Mouse (Mus musculus) hindbrain, postnatal 0 days (tissue): Measurements from ENCODE around the gene Tmem156. TPM values are rescaled to one million over a fixed set of nuclear protein-coding genes. Genes with fewer than 3 reads are reported as not detected.

Source experiments
- ATAC-seq: fragments of 200-750 bp; cut with Nextera tagmentation; 2 replicates; pipeline ENCODE4 v1.8.0; 2017; ENCODE audit warnings: mild to moderate bottlenecking, moderate TSS enrichment, moderate library complexity
- DNase-seq: peaks from one replicate; pipeline ENCODE4 v3.0.0-alpha.2; 2015; ENCODE audit warnings: low spot score
- H3K27ac ChIP-seq: fragments of 300-500 bp; sonication (generic); 2 replicates; pipeline ENCODE4 v1.5.1; 2014; ENCODE audit warnings: mild to moderate bottlenecking
- H3K27me3 ChIP-seq: fragments of 300-500 bp; sonication (generic); 2 replicates; pipeline ENCODE4 v1.6.1; 2014; ENCODE audit warnings: low read length, mixed read lengths; ENCODE audit not compliant: insufficient read depth
- H3K36me3 ChIP-seq: fragments of 300-500 bp; sonication (generic); 2 replicates; pipeline ENCODE4 v1.6.1; 2014; ENCODE audit warnings: low read length, mixed read lengths; ENCODE audit not compliant: insufficient read depth
- H3K4me1 ChIP-seq: fragments of 300-500 bp; sonication (generic); 2 replicates; pipeline ENCODE4 v1.6.1; 2014; ENCODE audit warnings: antibody characterized with exemption, low read length, mixed read lengths; ENCODE audit not compliant: insufficient read depth
- H3K4me2 ChIP-seq: fragments of 300-500 bp; sonication (generic); 2 replicates; pipeline ENCODE4 v1.6.1; 2014; ENCODE audit warnings: low read depth, mild to moderate bottlenecking, low read length, moderate library complexity, mixed read lengths
- H3K4me3 ChIP-seq: fragments of 300-500 bp; sonication (generic); 2 replicates; pipeline ENCODE4 v1.5.1; 2014; ENCODE audit warnings: low read length
- H3K9ac ChIP-seq: fragments of 300-500 bp; sonication (generic); replicated peaks from 2 replicates; pipeline ENCODE4 v1.6.1; 2014; ENCODE audit warnings: mild to moderate bottlenecking, low read length, moderate library complexity, mixed read lengths
- H3K9me3 ChIP-seq: fragments of 300-500 bp; sonication (generic); 2 replicates; pipeline ENCODE4 v1.6.1; 2016; ENCODE audit warnings: low read length, mixed read lengths
- CTCF ChIP-seq: IDR thresholded peaks from 2 replicates; pipeline ENCODE4 v1.5.1; 2016; ENCODE audit warnings: antibody characterized with exemption, control low read depth, low read depth
- WGBS: fragments of 180-500 bp; shearing (Covaris S2); extraction: QIAGEN DNeasy Blood & Tissue Kit; methylation state at CpG from one replicate; pipeline ENCODE4 v1.1.7; 2014; 5-methylcytosine and 5-hydroxymethylcytosine counted together
- polyA plus RNA-seq: library from polyadenylated mRNA; unstranded; fragments of >200 nt; fragmentation: Nextera tagmentation; extraction: Ambion mirVana; gene quantifications from 2 replicates; pipeline ENCODE4 v1.2.1, GENCODE M21; 2015
- total RNA-seq: library from RNA; depleted of rRNA; stranded (reverse); fragments of >200 nt; gene quantifications from 2 replicates; pipeline ENCODE4 v1.2.3, GENCODE M21; 2014

Gene Tmem156
- total and polyA plus RNA-seq, 2 experiments from 2014 or later = 0.13 to 0.21 TPM

DNA sequence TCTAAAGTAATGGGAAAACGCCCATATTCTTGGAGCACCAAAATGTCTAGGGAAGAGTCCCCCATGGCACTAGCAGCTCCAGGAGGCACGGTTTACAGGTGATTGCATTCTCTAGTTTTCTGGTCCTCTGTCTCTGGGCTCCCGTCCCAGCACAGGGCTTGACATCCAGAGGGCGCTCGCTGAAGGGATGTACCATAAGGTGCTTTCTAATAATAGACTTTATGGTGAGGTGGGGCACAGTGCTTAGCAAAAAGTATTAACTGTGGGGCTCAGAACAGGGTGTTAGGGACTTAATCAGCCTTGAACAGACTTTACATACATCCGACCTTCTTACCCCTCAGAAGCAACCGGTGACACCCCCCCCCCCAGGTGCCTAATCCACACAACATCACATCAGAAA lies 17.2 kb downstream of the Tmem156 start:
- 66% methylated on average over 7 of the region's 7 CpGs for WGBS
- no peak for ATAC-seq

DNA sequence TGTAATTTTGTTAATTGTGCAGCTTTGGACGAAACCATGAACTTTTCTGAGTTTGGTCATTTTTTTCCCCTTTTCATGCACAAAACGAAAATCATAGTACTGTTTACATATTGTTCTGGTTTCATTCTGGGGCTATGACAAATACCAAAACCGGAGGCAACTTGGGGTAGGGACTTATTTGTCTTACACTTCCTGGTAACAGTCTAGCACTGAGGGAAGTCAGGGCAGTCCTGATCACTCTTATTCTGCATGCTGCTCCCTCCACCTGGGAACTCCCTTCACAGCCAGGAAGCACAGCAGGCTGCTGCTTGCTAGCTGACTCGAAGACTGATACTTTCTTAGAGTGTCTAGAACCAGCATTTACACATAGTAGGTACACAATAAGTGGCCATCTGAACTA lies 18.7 kb downstream of the Tmem156 start:
- no peak for ATAC-seq
- 76% methylated on average over 4 of the region's 4 CpGs for WGBS
- no peak overlapping the region for H3K4me3 ChIP-seq
- no peaks in the 10 kb centered on the region for H3K36me3 ChIP-seq
- no peak overlapping the region for H3K4me2 ChIP-seq
- no peak for DNase-seq
- H3K27me3 ChIP-seq = no peaks in the 10 kb centered on the region
- no peak overlapping the region for H3K9ac ChIP-seq
- no peaks in the 10 kb centered on the region for H3K4me1 ChIP-seq
- H3K27ac ChIP-seq = no peak overlapping the region
- H3K9me3 ChIP-seq = no peaks in the 10 kb centered on the region
- no peak for TF ChIP-seq CTCF

More for the DNA sequence above, 17.2 kb downstream of the Tmem156 start:
- H3K9ac ChIP-seq = no peak overlapping the region
- H3K36me3 ChIP-seq = no peaks in the 10 kb centered on the region
- H3K4me1 ChIP-seq = no peaks in the 10 kb centered on the region
- no peak overlapping the region for H3K27ac ChIP-seq
- H3K4me2 ChIP-seq = no peak overlapping the region
- H3K9me3 ChIP-seq = no peaks in the 10 kb centered on the region
- no peaks in the 10 kb centered on the region for H3K27me3 ChIP-seq
- no peak for DNase-seq
- no peak overlapping the region for H3K4me3 ChIP-seq
- no peak for TF ChIP-seq CTCF

DNA sequence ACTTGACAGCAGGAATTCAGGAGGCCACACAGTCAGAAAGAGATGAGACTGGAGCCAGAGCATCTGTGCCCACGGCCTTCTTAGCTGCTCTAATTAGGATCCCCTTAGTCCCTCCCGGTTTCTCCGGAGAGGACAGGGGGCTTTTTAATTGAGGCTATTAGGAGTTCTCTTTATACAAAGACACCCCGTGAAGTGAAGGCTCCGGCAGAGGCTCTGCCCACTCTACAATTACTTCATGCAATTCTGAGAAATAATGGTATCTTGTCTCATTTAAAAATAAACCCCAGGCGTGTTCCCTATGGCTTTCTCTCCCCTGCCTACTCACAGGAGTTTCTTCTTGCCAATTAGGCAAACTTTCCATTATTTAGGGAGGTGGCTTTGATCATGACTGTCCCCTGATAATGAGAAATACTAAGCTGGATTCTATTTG lies 20.2 kb downstream of the Tmem156 start:
- H3K27me3 ChIP-seq = no peaks in the 10 kb centered on the region
- no peaks in the 10 kb centered on the region for H3K36me3 ChIP-seq
- H3K27ac ChIP-seq = no peak overlapping the region
- H3K4me2 ChIP-seq = no peak overlapping the region
- no peaks in the 10 kb centered on the region for H3K4me1 ChIP-seq
- ATAC-seq = peak; percentile 51; the same call in 1 of the 2 replicates
- no peak overlapping the region for H3K9ac ChIP-seq
- 15% methylated on average over 6 of the region's 6 CpGs for WGBS
- peak; percentile 15 for DNase-seq
- no peak for TF ChIP-seq CTCF
- H3K4me3 ChIP-seq = no peak overlapping the region
- H3K9me3 ChIP-seq = no peaks in the 10 kb centered on the region

DNA sequence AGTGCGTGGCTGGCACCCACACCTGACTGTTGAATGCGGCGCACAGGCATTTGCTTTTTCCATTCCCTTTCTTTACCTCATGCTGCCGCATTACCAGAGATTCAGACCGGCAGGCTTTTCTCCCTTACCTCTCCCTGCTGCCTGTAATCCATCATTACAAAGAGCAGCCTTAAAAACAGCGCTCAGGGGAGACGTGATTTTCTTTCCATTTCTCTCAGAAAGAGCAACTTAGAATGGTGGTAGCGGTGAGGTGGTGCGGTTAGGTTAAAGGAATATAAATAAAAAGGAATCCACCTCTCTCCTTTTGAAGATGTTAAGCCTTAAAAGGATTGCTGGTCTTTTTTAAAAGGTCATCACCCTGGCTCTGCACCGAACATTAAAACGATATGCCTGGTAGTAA lies 22.1 kb downstream of the Tmem156 start:
- ATAC-seq (no peak), DNase-seq (no peak)
- no peaks in the 10 kb centered on the region for H3K27me3 ChIP-seq
- H3K4me2 ChIP-seq = no peak overlapping the region
- H3K4me3 ChIP-seq = no peak overlapping the region
- no peaks in the 10 kb centered on the region for H3K4me1 ChIP-seq
- H3K27ac ChIP-seq = no peak overlapping the region
- 64% methylated on average over 11 of the region's 11 CpGs for WGBS
- H3K9me3 ChIP-seq = no peaks in the 10 kb centered on the region
- H3K9ac ChIP-seq = no peak overlapping the region
- TF ChIP-seq CTCF = no peak
- no peaks in the 10 kb centered on the region for H3K36me3 ChIP-seq

DNA sequence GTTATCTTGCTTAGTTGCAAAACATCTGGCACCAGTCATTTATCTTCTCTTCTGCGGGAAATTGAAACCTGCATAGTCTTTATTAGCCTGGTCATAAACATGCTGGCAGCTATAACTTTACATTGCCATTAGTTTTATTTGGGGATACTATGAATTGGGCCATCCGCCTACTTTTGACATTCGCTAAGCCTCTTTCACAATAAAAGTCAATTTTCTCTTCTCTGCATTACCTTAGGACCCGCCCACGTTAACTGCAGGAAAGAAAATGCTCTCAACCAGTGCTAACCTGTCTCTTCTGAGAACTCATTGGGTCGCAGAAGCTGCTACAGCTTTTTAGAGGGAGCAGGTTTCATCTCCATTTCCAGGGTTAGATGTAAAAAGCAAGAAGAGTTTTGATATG lies 23.8 kb downstream of the Tmem156 start:
- H3K9me3 ChIP-seq = no peaks in the 10 kb centered on the region
- H3K36me3 ChIP-seq = no peaks in the 10 kb centered on the region
- H3K4me2 ChIP-seq = no peak overlapping the region
- H3K9ac ChIP-seq = no peak overlapping the region
- no peaks in the 10 kb centered on the region for H3K4me1 ChIP-seq
- H3K4me3 ChIP-seq = no peak overlapping the region
- no peak for ATAC-seq
- H3K27me3 ChIP-seq = no peaks in the 10 kb centered on the region
- no peak overlapping the region for H3K27ac ChIP-seq
- no peak for TF ChIP-seq CTCF
- DNase-seq = no peak
- 88% methylated on average over 6 of the region's 6 CpGs for WGBS

DNA sequence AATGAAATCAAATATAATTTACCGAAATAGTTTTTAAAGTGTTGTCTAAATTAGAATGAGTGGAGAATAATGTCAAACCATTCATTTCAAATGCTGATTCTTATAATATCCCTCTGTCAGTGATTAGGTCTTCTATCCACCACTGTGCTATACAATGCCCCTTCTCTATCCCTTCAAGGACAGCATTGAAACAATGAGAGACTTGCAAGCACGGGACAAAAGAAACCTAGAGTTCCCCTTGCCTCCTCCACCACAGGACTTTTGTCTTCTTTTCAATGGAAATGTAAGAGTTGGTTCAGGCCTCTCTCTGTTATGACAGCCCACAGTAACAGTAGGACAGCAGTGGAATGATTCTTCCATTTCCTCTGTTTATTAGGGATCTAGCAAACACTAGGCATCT lies 28.7 kb downstream of the Tmem156 start:
- no peaks in the 10 kb centered on the region for H3K4me1 ChIP-seq
- H3K36me3 ChIP-seq = no peaks in the 10 kb centered on the region
- WGBS = 59% methylated on average over 2 of the region's 2 CpGs
- H3K27ac ChIP-seq = no peak overlapping the region
- no peak for TF ChIP-seq CTCF
- ATAC-seq (no peak), DNase-seq (no peak)
- H3K4me3 ChIP-seq = no peak overlapping the region
- H3K27me3 ChIP-seq = no peaks in the 10 kb centered on the region
- H3K9me3 ChIP-seq = no peaks in the 10 kb centered on the region
- no peak overlapping the region for H3K4me2 ChIP-seq
- H3K9ac ChIP-seq = no peak overlapping the region

DNA sequence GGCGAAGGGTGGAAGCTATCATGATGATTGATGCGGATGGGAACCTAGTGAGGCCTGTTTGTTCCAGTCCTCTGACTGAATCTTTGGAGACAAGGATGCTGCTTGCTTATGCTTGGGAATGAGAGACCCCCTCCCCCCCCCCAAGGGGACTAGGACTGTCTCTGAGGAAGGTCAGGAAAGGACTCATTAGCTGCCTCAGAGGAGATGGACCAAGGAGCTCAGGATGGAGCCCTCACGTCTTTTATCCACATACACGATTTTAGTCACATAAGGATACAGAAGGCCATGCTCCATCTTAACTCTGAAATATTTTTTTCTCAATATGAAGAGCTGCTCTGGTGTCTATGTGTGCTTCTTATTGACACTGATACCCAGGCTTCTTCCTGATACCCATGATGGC lies 29.7 kb downstream of the Tmem156 start:
- Histone ChIP-seq H3K36me3 (no peaks in the 10 kb centered on the region), H3K27me3 (no peaks in the 10 kb centered on the region), H3K4me1 (no peaks in the 10 kb centered on the region), H3K4me3 (no peak overlapping the region), H3K9ac (no peak overlapping the region), H3K9me3 (no peaks in the 10 kb centered on the region), H3K4me2 (no peak overlapping the region), H3K27ac (no peak overlapping the region)
- TF ChIP-seq CTCF = no peak
- WGBS = 91% methylated on average over 4 of the region's 4 CpGs
- DNase-seq = no peak
- ATAC-seq = no peak
